Mouse (Mus musculus) thymus, adult 2 months (tissue): Measurements from ENCODE around the gene Kctd5.
"Not testable (repeated sequence)": the region's sequence is repeated elsewhere in the genome, so short reads cannot be mapped to it uniquely, and the experiment has no call there.

ENCODE experiments used
- CTCF ChIP-seq: fragments of 200-500 bp; IDR thresholded peaks from 2 replicates; pipeline ENCODE4 v1.5.1; 2012; ENCODE audit warnings: mild to moderate bottlenecking, control low read depth, low read length, moderate library complexity, borderline replicate concordance; ENCODE audit not compliant: control insufficient read depth, poor library complexity, insufficient read depth; ENCODE audit errors: extremely low read depth
- POLR2A ChIP-seq: fragments of 200-500 bp; IDR thresholded peaks from 2 replicates; pipeline ENCODE4 v1.6.1; 2012; ENCODE audit warnings: mild to moderate bottlenecking, low read length, control low read depth, moderate library complexity; ENCODE audit not compliant: control insufficient read depth, poor library complexity, insufficient read depth; ENCODE audit errors: extremely low read depth

DNA sequence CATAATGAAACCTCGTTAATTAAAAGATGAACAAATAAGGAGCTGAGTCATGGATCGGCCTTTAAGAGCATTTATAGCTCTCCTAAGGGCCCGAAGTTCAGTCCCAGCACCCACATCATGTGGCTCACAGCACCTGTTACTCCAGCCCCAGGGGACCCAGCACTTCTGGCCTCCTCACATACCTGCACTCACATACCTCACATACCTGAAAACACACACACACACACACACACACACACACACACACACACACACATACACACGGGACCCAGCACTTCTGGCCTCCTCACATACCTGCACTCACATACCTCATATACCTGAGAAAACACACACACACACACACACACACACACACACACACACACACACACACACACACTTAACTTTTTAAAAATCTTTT lies 13.1 kb upstream of the Kctd5 start:
- TF ChIP-seq CTCF, POLR2A: not testable (repeated sequence)
